Mouse (Mus musculus) kidney, postnatal 10 days (tissue): ENCODE results near the gene Hoxd9.

ENCODE experiments used
- DNase-seq: peaks from one replicate; pipeline ENCODE4 v3.0.0; 2021; ENCODE audit warnings: mixed read lengths

Gene Hoxd9

GRCm38 (mm10) chr2:74685059-74685603 lies 12.4 kb upstream of the Hoxd9 start:
- DNase-seq: no peak

- peak; percentile 91 for DNase-seq
Observed at GRCm38 (mm10) chr2:74686301-74686987, 11.1 kb upstream of the Hoxd9 start.

GRCm38 (mm10) chr2:74686988-74687697 lies 10.4 kb upstream of the Hoxd9 start:
- DNase-seq: peak; percentile 27

- peak; percentile 62 for DNase-seq
Observed at GRCm38 (mm10) chr2:74687698-74688555, 9.6 kb upstream of the Hoxd9 start.

- DNase-seq: peak; percentile 46
Observed at GRCm38 (mm10) chr2:74688795-74689573, 8.5 kb upstream of the Hoxd9 start.

- peak; percentile 59 for DNase-seq
Observed at GRCm38 (mm10) chr2:74689574-74690337, 7.8 kb upstream of the Hoxd9 start.

- no peak for DNase-seq
Observed at GRCm38 (mm10) chr2:74690338-74690716, 7.2 kb upstream of the Hoxd9 start.

GRCm38 (mm10) chr2:74691022-74691951 lies 6.2 kb upstream of the Hoxd9 start, which contains the start of gene Hoxd10:
Gene Hoxd10 (plus strand): TSS chr2:74691924.
- DNase-seq: peak; percentile 95

GRCm38 (mm10) chr2:74691995-74692807 lies 5.3 kb upstream of the Hoxd9 start:
- DNase-seq: peak; percentile 50

- no peak for DNase-seq
Observed at GRCm38 (mm10) chr2:74692808-74693431, 4.6 kb upstream of the Hoxd9 start.

GRCm38 (mm10) chr2:74693432-74693827 lies 4.1 kb upstream of the Hoxd9 start:
- DNase-seq: no peak

GRCm38 (mm10) chr2:74694066-74694465 lies 3.5 kb upstream of the Hoxd9 start:
- peak; percentile 84 for DNase-seq

GRCm38 (mm10) chr2:74695383-74695782 lies 2.1 kb upstream of the Hoxd9 start:
- DNase-seq: no peak

- no peak for DNase-seq
Observed at GRCm38 (mm10) chr2:74695813-74696430, 1.6 kb upstream of the Hoxd9 start.

GRCm38 (mm10) chr2:74696442-74697335 lies 838 bp upstream of the Hoxd9 start:
- DNase-seq: peak; percentile 72

GRCm38 (mm10) chr2:74698201-74699052 lies 900 bp downstream of the Hoxd9 start:
- DNase-seq: peak; percentile 73
